Mouse (Mus musculus) left cerebral cortex, postnatal 25 days (tissue): ENCODE results near the gene Mmel1. TPM values are rescaled to one million over a fixed set of nuclear protein-coding genes. Genes with fewer than 3 reads are reported as not detected.
A peak's percentile ranks its signal among the peaks of the same experiment; 100 is the strongest.

Source experiments
- DNase-seq, 2 experiments: peaks; one replicate each; pipeline ENCODE4 v3.0.0; 2022; ENCODE audit warnings: low spot score in 2 of 2, mixed read lengths in 1 of 2
- intact Hi-C: fragments of 180-260 bp; cut with DNase I; formaldehyde crosslinking; loops from one replicate; pipeline ENCODE4 v1.15.1; 2025
- total RNA-seq, 2 experiments: library from RNA; stranded (reverse); gene quantifications; 2 replicates each; pipeline ENCODE4 v1.2.3; 2021

Mmel1 gene
- total RNA-seq, 2 experiments from 2014 or later = 0.48 to 0.85 TPM

DNA sequence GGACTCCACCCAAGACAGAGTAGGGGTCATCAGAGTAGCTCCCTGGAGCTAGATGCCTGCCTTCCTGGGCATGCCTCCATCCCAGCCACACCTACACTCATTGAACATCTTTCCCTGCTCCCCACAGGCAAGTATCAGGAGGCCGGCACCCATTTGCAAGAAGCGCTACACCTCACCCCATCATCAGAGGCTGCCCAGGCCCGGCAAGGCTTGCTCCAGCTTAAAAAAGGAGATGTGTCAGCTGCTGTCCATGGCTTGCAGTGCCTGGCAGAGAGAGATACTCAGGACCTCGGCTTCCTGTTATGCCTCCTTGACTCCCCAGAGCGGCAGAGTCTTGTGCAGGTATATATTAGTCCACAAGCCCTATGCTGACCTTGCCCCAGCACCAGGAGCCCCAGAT is 7.4 kb upstream of the Mmel1 start:
- intact Hi-C loops = no loop called here
- no peak for DNase-seq

DNA sequence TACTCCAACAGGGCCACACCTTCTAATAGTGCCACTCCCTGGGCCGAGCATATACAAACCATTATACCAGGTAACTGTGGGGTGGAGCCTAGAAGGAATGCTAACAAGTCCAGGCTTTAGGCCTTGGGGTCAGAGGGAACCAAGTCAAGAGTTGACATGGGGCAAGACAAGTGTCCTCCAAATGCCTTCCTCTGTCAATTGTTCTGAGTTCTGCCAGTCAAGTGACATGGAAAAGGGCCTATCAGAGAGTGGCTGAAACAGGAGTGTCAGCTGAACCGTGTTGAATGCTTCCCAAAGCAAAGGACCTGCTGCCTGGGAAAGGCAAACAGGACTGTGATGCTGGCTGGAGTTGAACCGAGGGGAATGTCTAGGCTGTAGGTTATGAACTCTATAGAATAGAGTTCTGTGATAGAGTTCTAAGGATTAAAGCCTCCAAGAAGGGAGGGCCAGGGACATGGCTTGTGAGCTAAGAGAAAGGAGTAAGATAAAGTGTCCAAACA is 5.9 kb upstream of the Mmel1 start:
- no peak for DNase-seq
- intact Hi-C loops = no loop called here

DNA sequence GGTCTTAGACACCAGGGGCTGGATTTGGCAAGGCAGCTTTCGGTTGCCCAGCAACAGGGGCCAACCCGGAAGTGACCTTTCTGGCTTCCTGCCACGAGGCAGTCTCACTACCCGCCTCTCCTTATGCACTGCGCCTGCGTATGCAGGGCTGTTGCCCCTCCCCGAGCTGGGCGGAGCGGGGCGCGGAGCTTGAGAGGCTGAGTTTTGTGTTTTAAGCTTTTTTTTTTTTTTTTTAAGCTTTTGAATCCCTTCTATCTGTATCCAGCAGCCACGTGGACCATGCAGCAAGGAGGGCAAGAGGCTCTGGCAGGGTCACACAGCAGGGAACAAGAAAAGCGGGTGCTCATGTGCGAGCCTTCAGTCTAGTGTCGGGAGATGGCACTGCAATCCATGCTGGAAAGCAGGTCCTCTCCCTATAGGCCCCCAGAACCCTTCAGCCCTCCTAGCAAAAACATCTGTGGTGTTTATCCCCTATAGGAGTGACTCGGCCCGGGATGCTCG is 5.1 kb upstream of the Mmel1 start:
- intact Hi-C loops = no loop called here
- peak; percentile 86 to 87 for DNase-seq

- intact Hi-C loops = no loop called here
- no peak for DNase-seq
These were observed 4.2 kb upstream of the Mmel1 start for GRCm38 (mm10) chr4:154864961-154865760.

GRCm38 (mm10) chr4:154866391-154866790 is 3.0 kb upstream of the Mmel1 start:
- intact Hi-C loops = no loop called here
- DNase-seq = no peak

- intact Hi-C loops = no loop called here
- DNase-seq = no peak
These were observed 2.1 kb upstream of the Mmel1 start for GRCm38 (mm10) chr4:154867257-154867656.

GRCm38 (mm10) chr4:154870721-154871120 is 1.3 kb downstream of the Mmel1 start:
- intact Hi-C loops = no loop called here
- DNase-seq = no peak

DNA sequence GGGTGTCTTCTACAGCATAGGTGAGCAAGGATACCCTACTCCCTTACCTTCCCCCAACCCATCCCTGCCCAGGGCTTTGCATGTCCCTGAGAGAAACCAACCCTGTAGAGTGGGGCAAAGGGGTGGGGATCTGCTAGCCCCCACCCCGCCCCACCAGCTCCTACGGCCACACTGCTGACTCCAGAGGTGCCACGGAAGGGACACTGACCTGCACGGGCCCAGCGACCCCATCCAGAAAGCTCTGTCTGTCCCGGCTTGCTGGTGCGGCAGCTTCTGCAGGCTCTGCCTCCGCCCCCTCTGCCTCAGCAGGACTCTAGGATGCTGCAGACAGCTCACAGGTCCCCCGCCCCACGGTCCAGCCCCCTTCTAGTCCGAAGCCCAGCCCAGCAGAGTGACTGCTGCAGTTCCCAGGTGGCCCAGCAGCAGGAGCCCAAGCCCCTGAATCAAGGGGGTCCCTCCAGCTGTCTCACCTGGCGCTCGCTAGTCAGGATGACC is 2.4 kb downstream of the Mmel1 start:
- intact Hi-C loops = no loop called here
- no peak for DNase-seq

DNA sequence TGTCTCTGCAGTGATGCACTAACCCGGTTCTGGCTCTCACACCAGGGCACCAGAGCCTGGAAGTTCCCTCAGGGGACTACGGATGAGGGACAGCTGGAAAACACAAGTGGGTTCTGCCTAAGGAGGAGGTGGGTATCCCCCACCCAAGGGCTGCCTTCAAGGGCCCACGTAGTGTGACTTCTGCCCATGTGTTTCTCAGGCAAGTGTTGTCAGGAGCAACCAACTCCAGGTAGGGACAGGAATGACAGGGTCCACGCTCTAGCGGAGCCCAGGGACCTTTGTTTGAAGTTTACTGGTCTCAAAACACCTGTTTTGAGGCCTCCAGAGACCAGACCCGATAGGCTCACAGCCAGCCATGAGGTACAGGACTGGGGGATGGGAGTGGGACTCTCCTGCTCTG is 3.8 kb downstream of the Mmel1 start:
- intact Hi-C loops = no loop called here

GRCm38 (mm10) chr4:154877864-154878548 is 8.6 kb downstream of the Mmel1 start:
- DNase-seq = peak; percentile 90 to 92
- intact Hi-C loops = loop anchor here (1.0 kb wide), 2 partner anchors 66 to 188 kb away; no protein-coding TSS in a partner anchor

More for the DNA sequence above, 3.8 kb downstream of the Mmel1 start:
- no peak for DNase-seq

DNA sequence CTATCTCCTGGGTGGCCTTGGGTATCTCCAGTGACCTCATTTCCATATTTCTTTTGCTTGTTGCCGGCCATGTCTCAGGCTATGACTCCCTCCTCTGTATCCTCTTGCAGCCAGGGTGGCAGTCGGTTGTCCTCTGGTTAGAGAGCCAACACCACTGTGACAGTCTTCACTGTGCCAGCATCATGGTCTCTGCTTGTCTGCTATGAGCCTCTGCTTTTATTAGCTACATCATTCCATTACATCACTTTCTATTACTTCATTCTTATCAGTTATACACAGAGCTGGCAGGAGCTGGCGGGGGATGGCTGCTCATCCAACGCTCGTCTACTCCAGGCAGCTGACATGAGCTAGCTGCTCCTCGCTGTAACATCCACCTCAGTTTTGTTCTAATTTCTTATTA is 11.3 kb downstream of the Mmel1 start:
- no peak for DNase-seq
- intact Hi-C loops = no loop called here

- intact Hi-C loops = no loop called here
- no peak for DNase-seq
These were observed 12.8 kb downstream of the Mmel1 start for GRCm38 (mm10) chr4:154882014-154882659.

DNA sequence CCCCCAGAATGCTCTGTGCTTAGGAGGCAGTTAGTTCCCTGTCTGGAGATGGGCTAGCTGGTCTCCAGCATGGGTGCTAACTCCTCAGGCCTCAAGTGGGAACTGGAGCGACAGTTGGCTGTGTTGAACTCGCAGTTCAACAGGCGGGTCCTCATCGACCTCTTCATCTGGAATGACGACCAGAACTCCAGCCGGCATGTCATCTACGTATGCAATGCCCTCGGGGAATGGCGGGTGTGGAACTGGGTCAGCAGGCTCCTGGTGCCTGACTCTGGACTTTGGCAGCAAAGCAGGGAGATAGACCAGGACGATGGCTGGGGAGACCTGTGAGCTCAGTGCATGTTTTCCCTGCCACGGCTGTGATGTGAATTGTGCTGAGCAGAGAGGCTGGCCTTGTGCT is 16.0 kb downstream of the Mmel1 start:
- intact Hi-C loops = no loop called here
- no peak for DNase-seq

GRCm38 (mm10) chr4:154886876-154887592 is 17.6 kb downstream of the Mmel1 start:
- intact Hi-C loops = no loop called here
- DNase-seq = no peak

- intact Hi-C loops = no loop called here
- no peak for DNase-seq
These were observed 18.3 kb downstream of the Mmel1 start for GRCm38 (mm10) chr4:154887593-154888250.

- intact Hi-C loops = no loop called here
These were observed 21.5 kb downstream of the Mmel1 start for GRCm38 (mm10) chr4:154890887-154891286.

DNA sequence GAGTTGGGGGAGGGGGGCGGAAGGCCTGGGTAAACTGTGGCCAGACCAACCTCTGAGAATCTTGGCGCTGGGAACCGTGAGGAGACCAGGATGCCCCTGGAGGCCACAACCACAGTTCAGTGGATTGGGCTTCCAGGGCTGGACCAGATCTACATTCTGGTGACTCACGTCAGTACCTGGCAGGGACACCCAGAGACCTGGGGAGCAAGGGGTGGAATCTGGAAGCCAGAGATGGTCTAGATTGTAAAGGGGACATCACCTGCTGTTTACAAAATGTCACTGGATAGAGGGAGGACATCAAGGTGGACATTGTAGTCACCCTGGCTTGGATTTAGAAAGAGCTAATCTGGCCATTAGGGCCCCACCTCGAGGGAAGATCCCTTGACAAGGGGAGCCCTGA is 26.2 kb downstream of the Mmel1 start:
- no peak for DNase-seq
- intact Hi-C loops = no loop called here

More at GRCm38 (mm10) chr4:154890887-154891286, 21.5 kb downstream of the Mmel1 start:
- no peak for DNase-seq

- intact Hi-C loops = no loop called here
- DNase-seq = no peak
These were observed 28.5 kb downstream of the Mmel1 start for GRCm38 (mm10) chr4:154897676-154898465.
